Mouse (Mus musculus): ENCODE results near the gene Hormad2.

Gene Hormad2

GRCm38 (mm10) chr11:4440978-4441377 lies at the start of gene Hormad2:
TSS of gene Hormad2 (minus strand) at chr11:4441105.
- no peak for ATAC-seq (ENCODE audit: insufficient number of reproducible peaks, low FRiP score, low TSS enrichment)

DNA sequence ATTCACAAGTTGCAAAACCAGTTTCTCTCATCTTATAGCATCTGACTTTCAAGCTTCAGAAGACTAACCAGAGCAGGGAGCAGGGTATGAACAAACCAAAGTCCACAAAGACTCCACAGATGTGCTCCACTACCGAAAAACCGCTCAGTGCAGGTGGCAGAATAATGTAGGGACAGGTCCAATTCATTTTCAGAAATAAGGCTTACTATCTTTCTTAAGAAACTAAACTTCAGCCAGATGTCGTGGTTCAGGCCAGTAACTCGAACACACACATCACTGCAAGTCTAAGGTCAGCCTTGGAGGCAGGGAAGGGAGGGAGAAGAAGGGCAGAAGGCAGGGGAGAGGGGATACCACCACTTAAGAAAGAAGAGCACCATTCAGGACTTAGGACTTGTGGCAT lies 48.3 kb upstream of the Hormad2 start:
- ATAC-seq (ENCODE audit: insufficient number of reproducible peaks, low FRiP score, low TSS enrichment), result no peak

GRCm38 (mm10) chr11:4488798-4489197 lies 47.9 kb upstream of the Hormad2 start:
- no peak for ATAC-seq (ENCODE audit: insufficient number of reproducible peaks, low FRiP score, low TSS enrichment)

DNA sequence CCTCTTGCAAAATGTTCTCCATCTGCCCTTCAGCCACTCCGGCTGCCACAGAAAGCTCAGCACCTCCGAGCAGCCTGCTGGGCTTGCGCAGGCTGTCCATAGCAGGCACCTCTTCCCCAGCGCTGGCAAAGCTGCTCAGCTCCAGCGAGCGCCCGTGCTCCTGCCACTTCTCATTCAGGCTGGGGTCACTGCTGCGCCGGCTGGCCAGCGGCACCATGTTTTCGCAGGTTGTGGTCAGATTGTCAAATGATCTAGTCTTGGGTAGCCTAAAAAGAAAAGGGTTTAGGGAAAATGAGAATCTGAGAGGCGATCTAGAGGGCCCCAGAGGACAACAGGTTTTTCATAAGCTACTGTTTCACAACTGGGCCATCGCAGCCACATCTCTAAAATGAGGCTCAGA lies 47.5 kb upstream of the Hormad2 start:
- ATAC-seq (ENCODE audit: insufficient number of reproducible peaks, low FRiP score, low TSS enrichment), result no peak

GRCm38 (mm10) chr11:4487401-4487965 lies 46.6 kb upstream of the Hormad2 start:
- 0 out of 2 replicates have a peak, but pooled peaks have one; percentile 15 for ATAC-seq (ENCODE audit: insufficient number of reproducible peaks, low FRiP score, low TSS enrichment)

- no peak for ATAC-seq (ENCODE audit: insufficient number of reproducible peaks, low FRiP score, low TSS enrichment)
Observed at GRCm38 (mm10) chr11:4484541-4484940, 43.6 kb upstream of the Hormad2 start.

GRCm38 (mm10) chr11:4482641-4483040 lies 41.7 kb upstream of the Hormad2 start:
- ATAC-seq (ENCODE audit: insufficient number of reproducible peaks, low FRiP score, low TSS enrichment), result no peak

DNA sequence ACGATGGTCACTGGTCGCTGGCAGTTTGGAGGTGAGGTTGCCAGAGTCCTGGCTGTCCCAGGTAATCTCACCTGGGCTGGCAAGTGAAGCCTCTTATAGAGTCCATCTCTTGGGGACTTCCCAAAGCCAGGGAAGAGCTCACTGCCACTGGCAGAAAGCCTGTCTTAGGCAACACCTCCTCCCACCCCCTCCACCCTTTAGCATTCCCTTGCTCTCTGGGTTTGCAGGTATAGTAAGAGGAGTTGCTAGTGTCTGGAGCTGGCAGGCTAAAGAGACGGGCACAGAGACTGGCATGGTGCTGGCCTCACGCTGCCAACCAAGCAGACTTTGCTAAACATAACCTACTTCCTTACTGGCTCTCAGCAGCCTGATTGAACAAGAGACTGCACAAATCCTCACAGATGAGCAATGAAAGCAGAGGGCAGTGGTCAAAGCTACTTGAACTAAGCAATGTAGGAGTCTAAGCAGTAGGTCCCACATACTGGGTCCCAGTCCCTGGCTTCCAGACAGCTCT lies 35.3 kb upstream of the Hormad2 start:
- ATAC-seq (ENCODE audit: insufficient number of reproducible peaks, low FRiP score, low TSS enrichment), result no peak

GRCm38 (mm10) chr11:4472464-4473179 lies 31.7 kb upstream of the Hormad2 start:
- ATAC-seq (ENCODE audit: insufficient number of reproducible peaks, low FRiP score, low TSS enrichment), result no peak

DNA sequence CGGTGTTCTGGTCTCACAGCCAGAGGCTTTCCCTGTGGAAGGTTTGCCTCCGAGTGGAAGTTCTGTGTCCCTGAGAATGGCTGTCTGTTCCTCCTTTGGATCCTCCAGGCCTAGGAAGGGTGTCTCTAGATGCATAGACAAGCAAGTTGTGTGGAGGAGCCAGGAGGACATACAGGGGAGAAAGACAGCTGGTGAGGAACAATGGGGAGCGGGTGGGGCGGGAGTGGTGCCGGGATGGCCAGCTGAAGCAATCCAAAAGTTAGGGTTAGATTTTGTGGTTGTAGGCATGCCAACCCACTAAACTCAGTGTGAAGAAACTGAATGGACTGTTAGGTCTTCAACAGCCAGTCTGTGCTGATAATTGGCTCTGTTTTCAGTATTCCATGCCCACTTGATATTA lies 30.8 kb upstream of the Hormad2 start:
- no peak for ATAC-seq (ENCODE audit: insufficient number of reproducible peaks, low FRiP score, low TSS enrichment)

- ATAC-seq (ENCODE audit: insufficient number of reproducible peaks, low FRiP score, low TSS enrichment), result no peak
Observed at GRCm38 (mm10) chr11:4471251-4471650, 30.3 kb upstream of the Hormad2 start.

DNA sequence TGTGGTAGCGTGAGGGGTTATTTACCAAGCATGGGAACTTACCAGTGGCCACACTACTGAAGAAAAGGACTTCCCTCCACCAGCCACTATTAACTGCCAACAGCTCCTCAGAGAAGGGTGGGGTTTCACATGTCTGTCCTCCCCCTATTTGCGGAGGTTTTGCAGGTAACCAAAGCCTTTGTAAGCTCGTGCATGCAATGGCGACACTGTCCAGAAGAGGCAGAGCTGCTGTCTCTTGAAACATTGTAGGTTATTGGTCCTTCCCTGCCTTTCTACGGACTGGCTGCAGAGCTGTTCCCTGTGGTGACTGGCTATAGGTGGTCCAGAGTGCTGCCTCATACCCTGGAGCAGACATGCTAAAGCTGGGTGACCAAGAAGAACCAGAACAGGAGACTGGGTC lies 28.2 kb upstream of the Hormad2 start:
- no peak for ATAC-seq (ENCODE audit: insufficient number of reproducible peaks, low FRiP score, low TSS enrichment)

DNA sequence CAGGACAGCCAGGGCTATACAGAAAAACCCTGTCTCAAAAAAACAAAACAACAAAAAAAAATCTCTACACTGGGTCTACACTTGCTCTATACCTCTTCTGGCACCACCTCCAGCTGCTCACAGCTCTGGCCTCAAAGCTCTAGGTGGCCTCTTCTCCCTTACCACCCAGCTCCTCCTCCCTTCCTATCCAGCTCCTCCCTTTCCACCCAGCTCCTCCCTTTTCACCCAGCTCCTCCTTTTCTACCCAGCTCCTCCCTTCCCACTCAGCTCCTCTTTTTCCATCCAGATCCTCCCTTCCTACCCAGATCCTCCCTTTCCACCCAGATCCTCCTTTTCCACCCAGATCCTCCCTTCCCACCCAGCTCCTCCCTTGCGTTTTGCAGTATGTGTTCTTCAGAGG lies 26.5 kb upstream of the Hormad2 start:
- no peak for ATAC-seq (ENCODE audit: insufficient number of reproducible peaks, low FRiP score, low TSS enrichment)

DNA sequence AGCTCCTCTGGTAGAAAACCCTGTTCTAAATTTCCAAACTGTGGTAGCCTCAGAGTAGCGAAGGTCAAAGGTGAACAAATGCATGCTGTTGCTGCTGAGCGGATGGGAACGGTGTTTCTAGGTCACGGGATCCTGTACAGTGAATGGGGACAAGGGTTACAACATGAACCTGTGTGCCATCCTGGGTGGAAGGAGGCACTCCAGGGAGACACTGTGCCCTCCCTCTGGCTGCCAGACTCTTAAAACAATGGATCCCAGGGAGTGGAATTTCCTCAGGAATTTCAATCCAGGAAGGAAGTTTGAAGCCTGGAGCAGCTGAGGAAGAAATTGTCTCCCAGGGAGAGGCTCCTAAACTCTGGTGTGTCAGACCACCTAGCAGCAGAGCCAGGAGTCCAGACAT lies 25.3 kb upstream of the Hormad2 start:
- ATAC-seq (ENCODE audit: insufficient number of reproducible peaks, low FRiP score, low TSS enrichment), result no peak

DNA sequence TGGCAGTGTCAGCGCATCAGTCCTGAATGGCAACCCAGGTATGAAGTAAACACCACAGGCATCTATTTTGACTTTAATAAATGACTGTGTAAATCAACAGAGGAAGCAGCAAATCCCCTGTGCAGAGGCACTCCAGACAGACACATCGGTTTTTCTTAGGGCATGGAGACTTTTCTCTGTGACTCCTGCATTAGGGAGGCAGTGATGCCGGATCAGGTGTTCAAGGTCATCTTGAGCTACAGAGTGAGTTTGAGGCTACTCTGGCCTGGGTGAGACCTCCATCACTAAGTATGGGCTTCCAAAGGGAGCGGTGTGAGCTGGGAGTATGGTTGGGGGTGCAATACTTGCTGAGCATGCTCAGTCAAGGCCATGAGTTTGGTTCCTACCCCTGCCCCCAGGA lies 23.7 kb upstream of the Hormad2 start:
- no peak for ATAC-seq (ENCODE audit: insufficient number of reproducible peaks, low FRiP score, low TSS enrichment)

DNA sequence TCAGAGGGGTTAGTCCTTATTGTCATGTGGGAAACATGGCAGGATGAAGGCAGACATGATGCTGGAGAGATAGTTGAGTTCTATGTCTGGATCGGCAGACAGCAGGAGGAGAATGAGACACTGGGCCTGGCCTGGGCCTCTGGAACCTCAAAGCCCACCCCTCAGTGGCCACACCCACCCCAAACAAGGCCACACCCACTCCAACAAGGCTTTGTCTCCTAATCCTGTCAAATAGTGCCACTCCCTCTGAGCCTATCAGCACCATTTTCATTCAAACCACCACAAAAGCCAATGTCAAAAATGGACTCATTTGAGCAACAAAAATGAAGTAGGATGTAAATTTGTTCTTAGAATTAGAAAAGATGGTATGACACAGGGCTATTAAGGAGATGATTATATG lies 23.3 kb upstream of the Hormad2 start:
- no peak for ATAC-seq (ENCODE audit: insufficient number of reproducible peaks, low FRiP score, low TSS enrichment)

DNA sequence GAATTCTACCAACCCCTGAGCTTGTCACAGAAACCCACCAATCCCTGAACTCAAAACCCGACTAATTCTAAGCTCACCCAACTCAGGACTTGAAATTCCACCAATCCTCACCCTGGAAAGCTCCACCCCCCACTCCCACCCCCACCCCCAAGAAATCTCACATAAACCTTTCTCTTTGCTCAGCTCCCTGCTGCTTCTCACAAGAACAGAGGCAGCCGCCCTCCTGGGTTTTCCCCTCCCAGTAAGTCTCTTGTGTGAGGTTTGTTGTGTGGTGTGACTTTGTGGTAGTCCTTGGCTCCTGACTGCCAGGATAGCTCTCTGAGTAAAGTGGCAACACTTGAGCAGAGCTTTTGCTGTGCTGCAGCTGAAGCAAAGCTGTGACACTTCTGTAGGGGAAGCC lies 22.0 kb upstream of the Hormad2 start:
- no peak for ATAC-seq (ENCODE audit: insufficient number of reproducible peaks, low FRiP score, low TSS enrichment)

- no peak for ATAC-seq (ENCODE audit: insufficient number of reproducible peaks, low FRiP score, low TSS enrichment)
Observed at GRCm38 (mm10) chr11:4461154-4461553, 20.2 kb upstream of the Hormad2 start.

GRCm38 (mm10) chr11:4460615-4461014 lies 19.7 kb upstream of the Hormad2 start:
- no peak for ATAC-seq (ENCODE audit: insufficient number of reproducible peaks, low FRiP score, low TSS enrichment)

DNA sequence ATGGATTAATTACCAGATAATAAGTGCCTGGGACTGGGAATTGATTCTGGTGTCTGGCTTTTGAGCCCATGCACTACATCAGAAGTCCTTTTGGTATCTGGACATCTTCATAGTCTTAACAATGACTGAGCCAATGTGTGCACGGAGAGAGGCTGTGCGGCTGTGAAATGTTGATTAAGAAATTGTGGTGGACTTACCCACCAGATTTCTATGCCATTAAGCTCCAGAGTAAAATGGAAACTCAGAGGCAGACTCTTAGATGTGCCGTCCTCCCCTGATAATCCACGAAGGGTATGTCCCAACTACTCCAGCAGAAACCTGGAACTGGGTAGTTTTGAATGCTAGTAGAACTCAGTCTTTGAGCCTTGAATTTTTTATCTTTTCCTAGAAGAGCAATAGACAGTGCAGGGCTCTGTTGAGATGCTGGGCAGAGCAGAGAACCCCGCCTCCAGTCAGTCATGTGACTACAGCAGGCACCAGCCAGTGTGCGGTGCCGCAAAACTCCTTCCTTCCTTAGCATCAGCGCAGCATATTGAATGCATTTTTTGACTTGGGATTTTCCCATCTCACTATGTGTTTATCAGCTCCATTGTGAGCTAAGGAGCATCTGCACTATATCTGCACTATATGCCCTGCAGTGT lies 14.1 kb upstream of the Hormad2 start:
- no peak for ATAC-seq (ENCODE audit: insufficient number of reproducible peaks, low FRiP score, low TSS enrichment)

DNA sequence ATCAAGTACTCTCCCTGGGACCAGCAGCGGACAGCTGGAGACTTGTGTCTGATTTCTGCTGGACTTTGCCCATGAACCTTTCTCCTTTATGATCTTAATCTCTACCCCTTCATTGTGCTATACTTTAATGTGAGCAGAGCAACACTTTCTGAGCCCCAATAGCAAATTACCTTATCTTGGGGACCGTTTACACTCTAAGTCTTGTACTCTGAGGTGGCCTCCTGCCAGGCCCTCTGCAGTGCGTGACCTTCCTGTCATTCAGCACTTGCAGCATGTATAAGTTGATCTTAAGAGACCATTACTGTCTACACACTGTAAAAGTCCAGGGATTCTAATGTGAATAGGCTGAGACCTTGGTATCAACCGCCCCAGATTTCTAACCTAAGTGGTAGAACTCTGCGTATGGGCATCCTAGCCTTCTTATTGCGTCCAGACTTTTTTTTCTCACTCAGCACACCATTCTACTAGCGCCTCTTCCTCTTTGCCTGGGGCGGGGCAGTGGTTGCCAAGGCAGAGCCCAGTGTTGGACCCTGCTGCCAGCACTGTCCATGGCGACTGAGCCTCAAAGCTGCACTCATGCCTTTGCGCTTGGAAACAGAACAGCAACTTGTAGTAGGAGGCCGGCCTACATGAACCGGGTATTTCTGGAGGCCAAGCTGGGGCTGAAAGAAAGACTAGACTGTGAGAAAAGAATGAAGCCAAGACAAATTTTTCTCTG lies 11.7 kb upstream of the Hormad2 start:
- ATAC-seq (ENCODE audit: insufficient number of reproducible peaks, low FRiP score, low TSS enrichment), result no peak
